Mouse (Mus musculus) hindbrain, embryonic 16.5 days (tissue): ENCODE measurements around the gene Olfr703. TPM values are rescaled to one million over a fixed set of nuclear protein-coding genes. Genes with fewer than 3 reads are reported as not detected.

Experiments
- ATAC-seq: fragments of 200-750 bp; cut with Nextera tagmentation; 2 replicates; pipeline ENCODE4 v1.8.0; 2017; ENCODE audit warnings: moderate TSS enrichment, moderate library complexity
- H3K27ac ChIP-seq: fragments of 300-500 bp; sonication (generic); 2 replicates; pipeline ENCODE4 v1.5.1; 2014; ENCODE audit warnings: low read depth, mild to moderate bottlenecking, control low read depth, low read length, moderate library complexity
- H3K27me3 ChIP-seq: fragments of 300-500 bp; sonication (generic); replicated peaks from 2 replicates; pipeline ENCODE4 v1.6.1; 2014; ENCODE audit warnings: low read length; ENCODE audit not compliant: control insufficient read depth, insufficient read depth
- H3K36me3 ChIP-seq: fragments of 300-500 bp; sonication (generic); 2 replicates; pipeline ENCODE4 v1.6.1; 2014; ENCODE audit warnings: mild to moderate bottlenecking, low read length, moderate library complexity, mixed read lengths; ENCODE audit not compliant: control insufficient read depth, insufficient read depth
- H3K4me1 ChIP-seq: fragments of 300-500 bp; sonication (generic); 2 replicates; pipeline ENCODE4 v1.6.1; 2014; ENCODE audit warnings: low read depth, low read length; ENCODE audit not compliant: control insufficient read depth, insufficient read depth
- H3K4me2 ChIP-seq: fragments of 300-500 bp; sonication (generic); 2 replicates; pipeline ENCODE4 v1.6.1; 2014; ENCODE audit warnings: mild to moderate bottlenecking, low read length, control low read depth, moderate library complexity
- H3K4me3 ChIP-seq: fragments of 300-500 bp; sonication (generic); 2 replicates; pipeline ENCODE4 v1.5.1; 2014; ENCODE audit warnings: mild to moderate bottlenecking, low read length, control low read depth, moderate library complexity
- H3K9ac ChIP-seq: fragments of 300-500 bp; sonication (generic); 2 replicates; pipeline ENCODE4 v1.6.1; 2014; ENCODE audit warnings: low read depth, mild to moderate bottlenecking, control low read depth, low read length, moderate library complexity
- H3K9me3 ChIP-seq: fragments of 300-500 bp; sonication (generic); 2 replicates; pipeline ENCODE4 v1.6.1; 2014; ENCODE audit warnings: mild to moderate bottlenecking, low read length, moderate library complexity; ENCODE audit not compliant: control insufficient read depth
- WGBS: fragments of 180-500 bp; shearing (Covaris S2); extraction: QIAGEN DNeasy Blood & Tissue Kit; methylation state at CpG from one replicate; pipeline ENCODE4 v1.1.7; 2014; 5-methylcytosine and 5-hydroxymethylcytosine counted together
- polyA plus RNA-seq: library from polyadenylated mRNA; unstranded; fragments of >200 nt; fragmentation: Nextera tagmentation; extraction: Ambion mirVana; gene quantifications from 2 replicates; pipeline ENCODE4 v1.2.1, GENCODE M21; 2015

Olfr703 gene
- not detected in 2 replicates for polyA plus RNA-seq

GRCm38 (mm10) chr7:106843060-106843459 is at the start of gene Olfr703:
Gene Olfr703, plus strand, starts transcription at chr7:106843360.
- no peak for ATAC-seq

GRCm38 (mm10) chr7:106808734-106809133 is 34.4 kb upstream of the Olfr703 start, which contains the start of gene Olfr700:
Gene Olfr700, minus strand, starts transcription at chr7:106808834.
- Histone ChIP-seq H3K4me2 (no peak within 1 kb of the TSS), H3K4me1 (no peaks in the 10 kb centered on the region), H3K9ac (no peak within 1 kb of the TSS), H3K27ac (no peak within 1 kb of the TSS), H3K36me3 (no peaks in the 10 kb centered on the region), H3K9me3 (no peaks in the 10 kb centered on the region), H3K27me3 (no peaks in the 10 kb centered on the region), H3K4me3 (no peak within 1 kb of the TSS)
- WGBS: 82% methylated on average over 1 of the region's 1 CpGs
- ATAC-seq: no peak

More at GRCm38 (mm10) chr7:106843060-106843459, at the start of gene Olfr703:
- H3K4me2 ChIP-seq: no peak within 1 kb of the TSS
- H3K27ac ChIP-seq: no peak within 1 kb of the TSS
- WGBS: 62% methylated on average over 2 of the region's 2 CpGs
- H3K9me3 ChIP-seq: no peaks in the 10 kb centered on the region
- no peaks in the 10 kb centered on the region for H3K36me3 ChIP-seq
- no peaks in the 10 kb centered on the region for H3K27me3 ChIP-seq
- no peak within 1 kb of the TSS for H3K4me3 ChIP-seq
- no peak within 1 kb of the TSS for H3K9ac ChIP-seq
- H3K4me1 ChIP-seq: no peaks in the 10 kb centered on the region

DNA sequence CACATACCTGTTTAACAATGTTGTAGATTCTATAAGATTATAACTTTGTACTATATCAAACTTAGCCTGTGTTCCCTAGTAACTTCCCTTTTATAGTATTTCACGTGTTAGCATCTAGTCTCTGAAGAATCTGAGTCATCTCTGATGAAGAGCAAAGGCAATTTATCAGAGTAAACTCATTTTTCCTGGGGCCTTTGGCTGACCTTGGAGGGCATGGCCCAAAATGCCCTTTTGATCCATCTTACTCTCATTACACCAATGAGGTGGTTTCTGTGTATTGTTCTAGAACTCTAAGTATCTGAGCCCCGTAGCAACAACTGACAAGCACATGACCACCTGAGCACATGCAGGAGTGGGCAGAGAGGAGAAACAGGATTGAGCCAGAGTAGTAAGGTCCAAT is 29.3 kb upstream of the Olfr703 start, which contains the start of gene Olfr701:
Gene Olfr701, plus strand, starts transcription at position 301 of the 400 bp plus-strand sequence.
- Histone ChIP-seq H3K36me3 (no peaks in the 10 kb centered on the region), H3K4me2 (no peak within 1 kb of the TSS), H3K9me3 (no peaks in the 10 kb centered on the region), H3K4me3 (no peak within 1 kb of the TSS), H3K4me1 (no peaks in the 10 kb centered on the region), H3K27ac (no peak within 1 kb of the TSS), H3K27me3 (no peaks in the 10 kb centered on the region), H3K9ac (no peak within 1 kb of the TSS)
- no peak for ATAC-seq
- 78% methylated on average over 2 of the region's 2 CpGs for WGBS

DNA sequence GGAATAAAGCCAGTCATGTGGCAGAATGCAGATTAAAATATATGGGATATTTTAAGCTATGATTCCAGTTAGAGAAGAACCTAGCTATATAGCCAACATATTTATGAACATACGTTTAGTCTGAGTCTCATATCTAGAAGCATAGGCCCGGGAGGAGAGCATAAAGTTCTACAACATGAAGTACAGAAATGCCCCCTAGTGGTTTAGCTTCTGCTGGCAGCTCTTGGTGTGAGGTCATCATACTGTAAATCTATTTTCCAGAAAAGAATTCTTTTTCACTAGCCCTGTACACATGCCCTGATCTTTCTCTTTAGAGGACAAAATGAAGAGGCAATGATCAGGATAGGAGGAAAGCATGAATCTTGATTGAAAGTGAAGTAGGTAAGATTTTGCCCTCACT is 27.4 kb upstream of the Olfr703 start:
- Histone ChIP-seq H3K4me3 (no peak overlapping the region), H3K4me1 (no peaks in the 10 kb centered on the region), H3K36me3 (no peaks in the 10 kb centered on the region), H3K27ac (no peak overlapping the region), H3K9ac (no peak overlapping the region), H3K27me3 (no peaks in the 10 kb centered on the region), H3K9me3 (no peaks in the 10 kb centered on the region), H3K4me2 (no peak overlapping the region)
- no peak for ATAC-seq
- whole genome bisulfite sequencing: 71% methylated on average over 2 of the region's 2 CpGs

- Histone ChIP-seq H3K4me2 (no peak overlapping the region), H3K27me3 (no peaks in the 10 kb centered on the region), H3K4me3 (no peak overlapping the region), H3K27ac (no peak overlapping the region), H3K9me3 (no peaks in the 10 kb centered on the region), H3K36me3 (no peaks in the 10 kb centered on the region), H3K9ac (no peak overlapping the region), H3K4me1 (no peaks in the 10 kb centered on the region)
- no peak for ATAC-seq
Observed at GRCm38 (mm10) chr7:106818414-106818813, 24.7 kb upstream of the Olfr703 start.

GRCm38 (mm10) chr7:106833793-106834192 is 9.4 kb upstream of the Olfr703 start, which contains the start of gene Olfr702:
Gene Olfr702, minus strand, starts transcription at chr7:106833893.
- Histone ChIP-seq H3K4me1 (no peaks in the 10 kb centered on the region), H3K4me3 (no peak within 1 kb of the TSS), H3K9me3 (no peaks in the 10 kb centered on the region), H3K9ac (no peak within 1 kb of the TSS), H3K4me2 (no peak within 1 kb of the TSS), H3K36me3 (no peaks in the 10 kb centered on the region), H3K27ac (no peak within 1 kb of the TSS), H3K27me3 (no peaks in the 10 kb centered on the region)
- no peak for ATAC-seq

GRCm38 (mm10) chr7:106862885-106863284 is 19.7 kb downstream of the Olfr703 start, which contains the start of gene Olfr704:
Gene Olfr704, plus strand, starts transcription at chr7:106863185.
- H3K4me2 ChIP-seq: no peak within 1 kb of the TSS

DNA sequence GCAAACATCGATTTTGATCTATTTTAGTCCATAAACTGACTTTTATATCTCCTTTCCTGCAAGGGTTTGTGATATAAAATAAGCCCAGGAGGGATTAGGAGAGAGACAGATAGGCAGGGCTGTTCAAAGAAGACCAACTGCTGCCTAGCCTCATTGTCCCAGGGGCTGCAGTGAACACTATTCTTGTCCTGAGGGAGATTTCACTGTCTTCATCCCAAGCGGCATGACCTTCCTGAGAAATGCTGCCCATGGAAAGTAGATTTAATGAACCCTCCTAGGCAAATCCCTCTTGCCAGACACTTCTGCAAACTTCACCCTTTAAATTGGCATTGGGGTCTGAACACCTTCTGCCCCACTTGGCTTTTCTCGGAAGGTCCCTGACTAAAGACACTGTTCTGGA is 33.6 kb downstream of the Olfr703 start, which contains the start of gene Olfr705:
Gene Olfr705, minus strand, starts transcription at position 101 of the 400 bp plus-strand sequence.
- no peaks in the 10 kb centered on the region for H3K9me3 ChIP-seq
- no peak for ATAC-seq
- WGBS: 87% methylated on average over 3 of the region's 3 CpGs
- H3K4me3 ChIP-seq: no peak within 1 kb of the TSS
- no peak within 1 kb of the TSS for H3K27ac ChIP-seq
- H3K4me1 ChIP-seq: no peaks in the 10 kb centered on the region
- H3K9ac ChIP-seq: no peak within 1 kb of the TSS
- no peaks in the 10 kb centered on the region for H3K27me3 ChIP-seq
- H3K36me3 ChIP-seq: no peaks in the 10 kb centered on the region
- no peak within 1 kb of the TSS for H3K4me2 ChIP-seq

More at GRCm38 (mm10) chr7:106862885-106863284, 19.7 kb downstream of the Olfr703 start, which contains the start of gene Olfr704:
- H3K27me3 ChIP-seq: no peaks in the 10 kb centered on the region
- no peaks in the 10 kb centered on the region for H3K36me3 ChIP-seq
- H3K9ac ChIP-seq: no peak within 1 kb of the TSS
- H3K4me1 ChIP-seq: no peaks in the 10 kb centered on the region
- no peak within 1 kb of the TSS for H3K27ac ChIP-seq
- H3K9me3 ChIP-seq: no peaks in the 10 kb centered on the region
- no peak within 1 kb of the TSS for H3K4me3 ChIP-seq
- no peak for ATAC-seq

DNA sequence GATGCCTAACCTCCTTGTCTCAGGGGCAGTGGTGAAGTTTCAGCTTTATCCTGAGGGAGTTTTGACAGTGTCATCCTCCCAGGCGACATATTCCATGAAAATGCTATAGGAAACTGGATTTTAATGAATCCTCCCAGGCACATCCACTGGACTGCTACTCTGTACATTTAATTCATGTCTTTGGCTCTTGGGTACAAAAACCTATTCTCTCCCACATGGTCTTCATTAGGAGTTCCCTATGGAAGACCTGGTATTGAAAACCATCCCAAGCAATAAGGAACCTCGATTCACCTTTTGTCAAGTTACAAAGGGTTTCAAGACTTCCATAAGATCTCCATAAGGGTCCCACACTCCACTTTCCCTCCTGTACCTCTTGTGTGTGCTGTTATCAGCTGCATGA is 44.9 kb downstream of the Olfr703 start, which contains the start of gene Olfr706:
Gene Olfr706, minus strand, starts transcription at position 101 of the 400 bp plus-strand sequence.
- Histone ChIP-seq H3K4me2 (no peak within 1 kb of the TSS), H3K27ac (no peak within 1 kb of the TSS), H3K9ac (no peak within 1 kb of the TSS), H3K9me3 (no peaks in the 10 kb centered on the region), H3K36me3 (no peaks in the 10 kb centered on the region), H3K4me3 (no peak within 1 kb of the TSS), H3K4me1 (no peaks in the 10 kb centered on the region), H3K27me3 (no peaks in the 10 kb centered on the region)
- no peak for ATAC-seq
- WGBS: 83% methylated on average over 2 of the region's 2 CpGs
